Mouse (Mus musculus): ENCODE measurements around the gene Ccdc85a. TPM values are rescaled to one million over a fixed set of nuclear protein-coding genes. Genes with fewer than 3 reads are reported as not detected.
"Not testable (repeated sequence)": the region's sequence is repeated elsewhere in the genome, so short reads cannot be mapped to it uniquely, and the experiment has no call there.

The Ccdc85a gene
- polyA plus RNA-seq, 1 experiment from 2014 or later: 26.0 TPM

GRCm38 (mm10) chr11:28501190-28501589 is 82.9 kb downstream of the Ccdc85a start:
- Histone ChIP-seq H3K4me3 (no peak overlapping the region), H3K4me2 (no peak overlapping the region), H3K9ac (no peak overlapping the region), H3K9me3 (no peaks in the 10 kb centered on the region), H3K36me3 (no peaks in the 10 kb centered on the region), H3K4me1 (replicated peaks) (no peaks in the 10 kb centered on the region), H3K27me3 (no peaks in the 10 kb centered on the region), H3K27ac (no peak overlapping the region)
- no peak for ATAC-seq (ENCODE audit: low FRiP score)

- Histone ChIP-seq H3K4me2 (no peak overlapping the region), H3K36me3 (no peaks in the 10 kb centered on the region), H3K27me3 (no peaks in the 10 kb centered on the region), H3K4me1 (replicated peaks) (no peaks in the 10 kb centered on the region), H3K27ac (no peak overlapping the region), H3K9me3 (no peaks in the 10 kb centered on the region), H3K4me3 (no peak overlapping the region), H3K9ac (no peak overlapping the region)
- ATAC-seq (ENCODE audit: low FRiP score): no peak
These were observed 87.1 kb downstream of the Ccdc85a start for GRCm38 (mm10) chr11:28497034-28497433.

GRCm38 (mm10) chr11:28493362-28493761 is 90.8 kb downstream of the Ccdc85a start:
- Histone ChIP-seq H3K9me3 (no peaks in the 10 kb centered on the region), H3K9ac (no peak overlapping the region), H3K4me3 (no peak overlapping the region), H3K27ac (no peak overlapping the region), H3K27me3 (no peaks in the 10 kb centered on the region), H3K4me1 (replicated peaks) (no peaks in the 10 kb centered on the region), H3K4me2 (no peak overlapping the region), H3K36me3 (no peaks in the 10 kb centered on the region)
- no peak for ATAC-seq (ENCODE audit: low FRiP score)

- Histone ChIP-seq H3K9me3 (no peaks in the 10 kb centered on the region), H3K4me3 (no peak overlapping the region), H3K27ac (no peak overlapping the region), H3K9ac (no peak overlapping the region), H3K4me1 (replicated peaks) (no peaks in the 10 kb centered on the region), H3K36me3 (no peaks in the 10 kb centered on the region), H3K27me3 (no peaks in the 10 kb centered on the region), H3K4me2 (no peak overlapping the region)
- WGBS: 93% methylated on average over 1 of the region's 1 CpGs
- ATAC-seq (ENCODE audit: low FRiP score): no peak
These were observed 92.8 kb downstream of the Ccdc85a start for GRCm38 (mm10) chr11:28491330-28491729.

GRCm38 (mm10) chr11:28484083-28484729 is 99.9 kb downstream of the Ccdc85a start:
- Histone ChIP-seq H3K36me3 (no peaks in the 10 kb centered on the region), H3K27me3 (no peaks in the 10 kb centered on the region), H3K4me3 (no peak overlapping the region), H3K27ac (peak overlapping the region; percentile 64), H3K4me1 (replicated peaks) (peaks cover 9% of the 10 kb centered on the region), H3K9me3 (no peaks in the 10 kb centered on the region), H3K9ac (no peak overlapping the region), H3K4me2 (no peak overlapping the region)
- WGBS: 39% methylated on average over 4 of the region's 4 CpGs
- ATAC-seq (ENCODE audit: low FRiP score): peak; percentile 81

- H3K27ac ChIP-seq: no peak overlapping the region
- 94% methylated on average over 1 of the region's 1 CpGs for WGBS
- H3K9me3 ChIP-seq: no peaks in the 10 kb centered on the region
- no peak for ATAC-seq (ENCODE audit: low FRiP score)
- H3K4me1 ChIP-seq (replicated peaks): no peaks in the 10 kb centered on the region
- H3K27me3 ChIP-seq: no peaks in the 10 kb centered on the region
- H3K4me2 ChIP-seq: no peak overlapping the region
- no peak overlapping the region for H3K9ac ChIP-seq
- H3K4me3 ChIP-seq: no peak overlapping the region
- H3K36me3 ChIP-seq: no peaks in the 10 kb centered on the region
These were observed 107.0 kb downstream of the Ccdc85a start for GRCm38 (mm10) chr11:28477088-28477487.

- Histone ChIP-seq H3K4me2 (no peak overlapping the region), H3K27ac (no peak overlapping the region), H3K9ac (no peak overlapping the region), H3K4me3 (no peak overlapping the region), H3K4me1 (replicated peaks) (no peaks in the 10 kb centered on the region), H3K9me3 (no peaks in the 10 kb centered on the region), H3K27me3 (no peaks in the 10 kb centered on the region), H3K36me3 (no peaks in the 10 kb centered on the region)
- ATAC-seq (ENCODE audit: low FRiP score): no peak
These were observed 118.4 kb downstream of the Ccdc85a start for GRCm38 (mm10) chr11:28465726-28466125.

GRCm38 (mm10) chr11:28464926-28465325 is 119.2 kb downstream of the Ccdc85a start:
- Histone ChIP-seq H3K4me2 (no peak overlapping the region), H3K4me3 (no peak overlapping the region), H3K9me3 (no peaks in the 10 kb centered on the region), H3K27me3 (no peaks in the 10 kb centered on the region), H3K27ac (no peak overlapping the region), H3K36me3 (no peaks in the 10 kb centered on the region), H3K9ac (no peak overlapping the region), H3K4me1 (replicated peaks) (no peaks in the 10 kb centered on the region)
- no peak for ATAC-seq (ENCODE audit: low FRiP score)
- 81% methylated on average over 1 of the region's 1 CpGs for WGBS

GRCm38 (mm10) chr11:28459165-28459564 is 125.0 kb downstream of the Ccdc85a start:
- H3K9ac ChIP-seq: no peak overlapping the region
- WGBS: 90% methylated on average over 1 of the region's 1 CpGs
- no peaks in the 10 kb centered on the region for H3K4me1 ChIP-seq (replicated peaks)
- no peaks in the 10 kb centered on the region for H3K27me3 ChIP-seq
- no peaks in the 10 kb centered on the region for H3K36me3 ChIP-seq
- ATAC-seq (ENCODE audit: low FRiP score): no peak
- no peaks in the 10 kb centered on the region for H3K9me3 ChIP-seq
- H3K4me3 ChIP-seq: no peak overlapping the region
- H3K27ac ChIP-seq: no peak overlapping the region
- H3K4me2 ChIP-seq: no peak overlapping the region

- no peak overlapping the region for H3K27ac ChIP-seq
- no peak overlapping the region for H3K4me2 ChIP-seq
- no peaks in the 10 kb centered on the region for H3K36me3 ChIP-seq
- H3K4me3 ChIP-seq: no peak overlapping the region
- H3K4me1 ChIP-seq (replicated peaks): no peaks in the 10 kb centered on the region
- H3K9me3 ChIP-seq: no peaks in the 10 kb centered on the region
- H3K27me3 ChIP-seq: no peaks in the 10 kb centered on the region
- H3K9ac ChIP-seq: no peak overlapping the region
- no peak for ATAC-seq (ENCODE audit: low FRiP score)
These were observed 144.2 kb downstream of the Ccdc85a start for GRCm38 (mm10) chr11:28439877-28440276.

GRCm38 (mm10) chr11:28422451-28423231 is 161.5 kb downstream of the Ccdc85a start:
- Histone ChIP-seq H3K4me1 (replicated peaks) (no peaks in the 10 kb centered on the region), H3K9me3 (no peaks in the 10 kb centered on the region), H3K9ac (no peak overlapping the region), H3K27me3 (no peaks in the 10 kb centered on the region), H3K4me3 (no peak overlapping the region), H3K27ac (no peak overlapping the region), H3K4me2 (no peak overlapping the region), H3K36me3 (no peaks in the 10 kb centered on the region)
- 90% methylated on average over 2 of the region's 2 CpGs for WGBS
- ATAC-seq (ENCODE audit: low FRiP score): no peak

- H3K9ac ChIP-seq: no peak overlapping the region
- no peaks in the 10 kb centered on the region for H3K9me3 ChIP-seq
- 59% methylated on average over 2 of the region's 2 CpGs for WGBS
- no peaks in the 10 kb centered on the region for H3K36me3 ChIP-seq
- H3K27me3 ChIP-seq: no peaks in the 10 kb centered on the region
- no peaks in the 10 kb centered on the region for H3K4me1 ChIP-seq (replicated peaks)
- ATAC-seq (ENCODE audit: low FRiP score): no peak
- H3K27ac ChIP-seq: no peak overlapping the region
- no peak overlapping the region for H3K4me2 ChIP-seq
- H3K4me3 ChIP-seq: no peak overlapping the region
These were observed 168.3 kb downstream of the Ccdc85a start for GRCm38 (mm10) chr11:28415841-28416240.

- not testable (repeated sequence) for H3K9ac ChIP-seq; H3K4me2 ChIP-seq; H3K9me3 ChIP-seq; H3K4me1 ChIP-seq (replicated peaks); ATAC-seq (ENCODE audit: low FRiP score); H3K36me3 ChIP-seq; H3K27me3 ChIP-seq; H3K27ac ChIP-seq; H3K4me3 ChIP-seq
- 92% methylated on average over 2 of the region's 2 CpGs for WGBS
These were observed 174.2 kb downstream of the Ccdc85a start for GRCm38 (mm10) chr11:28409880-28410279.

Measured in hindbrain, embryonic 13.5 days (tissue).